Mouse (Mus musculus): ENCODE results near the gene H2-Q4.
A peak's percentile ranks its signal among the peaks of the same experiment; 100 is the strongest.
"Not testable (repeated sequence)": the region's sequence is repeated elsewhere in the genome, so short reads cannot be mapped to it uniquely, and the experiment has no call there.

The H2-Q4 gene

GRCm38 (mm10) chr17:35379369-35379728 lies at the start of gene H2-Q4:
Gene H2-Q4 (plus strand): TSS chr17:35379617.
- peak; percentile 37 for DNase-seq

GRCm38 (mm10) chr17:35329714-35330113 lies 49.7 kb upstream of the H2-Q4 start:
- not testable (repeated sequence) for DNase-seq

GRCm38 (mm10) chr17:35331546-35331945 lies 47.9 kb upstream of the H2-Q4 start:
- not testable (repeated sequence) for DNase-seq

- DNase-seq: no peak
Measured at GRCm38 (mm10) chr17:35342071-35342671, 37.2 kb upstream of the H2-Q4 start, which contains the start of gene H2-Q2. Gene H2-Q2 (plus strand): TSS chr17:35342242.

- DNase-seq: no peak
Measured at GRCm38 (mm10) chr17:35342711-35343476, 36.5 kb upstream of the H2-Q4 start.

- not testable (repeated sequence) for DNase-seq
Measured at GRCm38 (mm10) chr17:35347659-35348058, 31.8 kb upstream of the H2-Q4 start.

- DNase-seq: not testable (repeated sequence)
Measured at GRCm38 (mm10) chr17:35353275-35353674, 26.1 kb upstream of the H2-Q4 start.

GRCm38 (mm10) chr17:35354071-35354470 lies 25.3 kb upstream of the H2-Q4 start:
- no peak for DNase-seq

- no peak for DNase-seq
Measured at GRCm38 (mm10) chr17:35357086-35357485, 22.3 kb upstream of the H2-Q4 start.

GRCm38 (mm10) chr17:35358763-35359469 lies 20.5 kb upstream of the H2-Q4 start:
- no peak for DNase-seq

GRCm38 (mm10) chr17:35359470-35359862 lies 20.0 kb upstream of the H2-Q4 start:
- DNase-seq: no peak

- DNase-seq: no peak
Measured at GRCm38 (mm10) chr17:35379729-35380451, 473 bp downstream of the H2-Q4 start.

- not testable (repeated sequence) for DNase-seq
Measured at GRCm38 (mm10) chr17:35389796-35390195, 10.4 kb downstream of the H2-Q4 start.

GRCm38 (mm10) chr17:35392671-35393070 lies 13.3 kb downstream of the H2-Q4 start:
- DNase-seq: not testable (repeated sequence)

- DNase-seq: not testable (repeated sequence)
Measured at GRCm38 (mm10) chr17:35393864-35394800, 14.7 kb downstream of the H2-Q4 start.

GRCm38 (mm10) chr17:35396956-35397355 lies 17.5 kb downstream of the H2-Q4 start:
- not testable (repeated sequence) for DNase-seq

GRCm38 (mm10) chr17:35413057-35413456 lies 33.6 kb downstream of the H2-Q4 start:
- not testable (repeated sequence) for DNase-seq

- DNase-seq: not testable (repeated sequence)
Measured at GRCm38 (mm10) chr17:35415273-35416129, 36.1 kb downstream of the H2-Q4 start.

GRCm38 (mm10) chr17:35418772-35419171 lies 39.4 kb downstream of the H2-Q4 start:
- no peak for DNase-seq

- DNase-seq: not testable (repeated sequence)
Measured at GRCm38 (mm10) chr17:35419564-35419963, 40.1 kb downstream of the H2-Q4 start.

Measured in cerebellum, adult 8-10 months (tissue).